Mouse (Mus musculus) brain, embryonic 18.5 days (tissue): ENCODE measurements around the gene Cdk2ap2.
"Not testable (repeated sequence)": the region's sequence is repeated elsewhere in the genome, so short reads cannot be mapped to it uniquely, and the experiment has no call there.

ENCODE experiments used
- DNase-seq: peaks from one replicate; pipeline ENCODE4 v3.0.0-alpha.2; 2012; ENCODE audit warnings: low read depth, low spot score

The Cdk2ap2 gene

GRCm38 (mm10) chr19:4096642-4097440 is at the start of gene Cdk2ap2:
Gene Cdk2ap2 (plus strand): TSS chr19:4097182.
- DNase-seq, result peak; percentile 96

- no peak for DNase-seq
Observed at GRCm38 (mm10) chr19:4047859-4048258, 49.1 kb upstream of the Cdk2ap2 start.

GRCm38 (mm10) chr19:4049069-4049468 is 47.9 kb upstream of the Cdk2ap2 start:
- not testable (repeated sequence) for DNase-seq

- no peak for DNase-seq
Observed at GRCm38 (mm10) chr19:4051016-4051415, 46.0 kb upstream of the Cdk2ap2 start.

GRCm38 (mm10) chr19:4051741-4052515 is 45.1 kb upstream of the Cdk2ap2 start:
- DNase-seq, result no peak

GRCm38 (mm10) chr19:4052516-4053030 is 44.4 kb upstream of the Cdk2ap2 start:
- no peak for DNase-seq

- no peak for DNase-seq
Observed at GRCm38 (mm10) chr19:4054613-4055012, 42.4 kb upstream of the Cdk2ap2 start.

- no peak for DNase-seq
Observed at GRCm38 (mm10) chr19:4055216-4055946, 41.6 kb upstream of the Cdk2ap2 start.

GRCm38 (mm10) chr19:4055947-4056693 is 40.9 kb upstream of the Cdk2ap2 start:
- DNase-seq, result no peak

- DNase-seq, result no peak
Observed at GRCm38 (mm10) chr19:4056727-4057126, 40.3 kb upstream of the Cdk2ap2 start.

- DNase-seq, result no peak
Observed at GRCm38 (mm10) chr19:4057389-4057788, 39.6 kb upstream of the Cdk2ap2 start.

- DNase-seq, result no peak
Observed at GRCm38 (mm10) chr19:4057962-4058361, 39.0 kb upstream of the Cdk2ap2 start.

GRCm38 (mm10) chr19:4058581-4058980 is 38.4 kb upstream of the Cdk2ap2 start:
- DNase-seq, result no peak

GRCm38 (mm10) chr19:4059069-4059740 is 37.8 kb upstream of the Cdk2ap2 start, which contains the start of gene Gstp3:
Gene Gstp3 (minus strand): TSS chr19:4059569.
- DNase-seq, result no peak

GRCm38 (mm10) chr19:4060044-4060898 is 36.7 kb upstream of the Cdk2ap2 start:
- DNase-seq, result not testable (repeated sequence)

- DNase-seq, result no peak
Observed at GRCm38 (mm10) chr19:4060899-4061465, 36.0 kb upstream of the Cdk2ap2 start.

GRCm38 (mm10) chr19:4063357-4063756 is 33.6 kb upstream of the Cdk2ap2 start:
- not testable (repeated sequence) for DNase-seq

GRCm38 (mm10) chr19:4064501-4064900 is 32.5 kb upstream of the Cdk2ap2 start:
- not testable (repeated sequence) for DNase-seq

- DNase-seq, result no peak
Observed at GRCm38 (mm10) chr19:4066280-4066679, 30.7 kb upstream of the Cdk2ap2 start.
